Comparison of ENCODE assay signal across 8 mouse cellular contexts in genomic region chr11:103096979-103097894, GRCm38 (mm10). TPM values are rescaled to one million over a fixed set of nuclear protein-coding genes. Genes with fewer than 3 reads are reported as not detected.
DNase-seq lines count a peak whose midpoint lies in the region; ATAC-seq and TF ChIP-seq lines count a peak whose summit lies in the region.

No protein-coding gene starts in this region.

- peaks cover 75% of the 10 kb centered on the region for H3K79me2 ChIP-seq in C2C12 (ENCODE audit: control insufficient read depth, insufficient read depth)

- WGBS in hindbrain, embryonic 15.5 days = 35% methylated on average over 22 of the region's 22 CpGs
- 36% methylated on average over 22 of the region's 22 CpGs for WGBS in hindbrain, embryonic 16.5 days
- 19% methylated on average over 22 of the region's 22 CpGs for WGBS in kidney, postnatal 0 days

- H3K27ac ChIP-seq in hindbrain, embryonic 15.5 days (replicated peaks) = no peak overlapping the region
- no peak overlapping the region for H3K27ac ChIP-seq in hindbrain, embryonic 16.5 days (ENCODE audit: low read depth, low read length)
- peak overlapping the region; percentile 54; the same call in 1 of the 2 replicates for H3K27ac ChIP-seq in kidney, postnatal 0 days

- peak overlapping the region; percentile 5 for H3ac ChIP-seq in C2C12 (ENCODE audit: control insufficient read depth, insufficient read length, low read depth)

- 0 out of 2 replicates have a peak overlapping the region, but pooled peaks have one; percentile 13 for H3K4me2 ChIP-seq in hindbrain, embryonic 15.5 days
- H3K4me2 ChIP-seq in hindbrain, embryonic 16.5 days (ENCODE audit: low read length) = no peak overlapping the region
- 0 out of 2 replicates have a peak overlapping the region, but pooled peaks have one; percentile 17 for H3K4me2 ChIP-seq in kidney, postnatal 0 days (ENCODE audit: low read length)

- TF ChIP-seq POLR2A in brain, embryonic 14.5 days (IDR thresholded peaks at IDR 0.05; ENCODE audit: borderline replicate concordance, extremely low read depth, insufficient read depth, insufficient read length, poor library complexity, severe bottlenecking) = no peak

- TF ChIP-seq CTCF in C2C12 (IDR thresholded peaks at IDR 0.05; ENCODE audit: control insufficient read depth, insufficient read depth, insufficient read length) = no peak
- TF ChIP-seq CTCF in brain, embryonic 14.5 days (IDR thresholded peaks at IDR 0.05; ENCODE audit: borderline replicate concordance, extremely low read depth, insufficient read depth, insufficient read length) = no peak
- no peak for TF ChIP-seq CTCF in kidney, postnatal 0 days (IDR thresholded peaks at IDR 0.05; ENCODE audit: low read depth)

- H3K79me3 ChIP-seq in C2C12 (ENCODE audit: low read depth) = peaks cover 42% of the 10 kb centered on the region

- peaks cover 28% of the 10 kb centered on the region for H3K27me3 ChIP-seq in hindbrain, embryonic 15.5 days
- H3K27me3 ChIP-seq in hindbrain, embryonic 16.5 days (replicated peaks; ENCODE audit: control insufficient read depth, insufficient read depth, low read length) = peaks cover 9% of the 10 kb centered on the region; the same call in 1 of the 2 replicates
- no peaks in the 10 kb centered on the region for H3K27me3 ChIP-seq in C2C12 (ENCODE audit: control insufficient read depth, insufficient read depth, insufficient read length)
- no peaks in the 10 kb centered on the region for H3K27me3 ChIP-seq in kidney, postnatal 0 days (ENCODE audit: insufficient read depth, low read length)

- H3K4me1 ChIP-seq in hindbrain, embryonic 15.5 days (replicated peaks) = peaks cover 18% of the 10 kb centered on the region
- peaks cover 7% of the 10 kb centered on the region for H3K4me1 ChIP-seq in hindbrain, embryonic 16.5 days (ENCODE audit: control insufficient read depth, insufficient read depth, low read depth, low read length)
- H3K4me1 ChIP-seq in kidney, postnatal 0 days (replicated peaks; ENCODE audit: insufficient read depth, low read length) = peaks cover 24% of the 10 kb centered on the region; the same call in 1 of the 2 replicates

- no peak for ATAC-seq in hindbrain, embryonic 15.5 days (ENCODE audit: low FRiP score, low read depth)
- ATAC-seq in hindbrain, embryonic 16.5 days = no peak
- ATAC-seq in kidney, postnatal 0 days (replicated peaks; ENCODE audit: low FRiP score, low read depth) = no peak
- ATAC-seq in granulocyte monocyte progenitor cell, adult 5-6 weeks (replicated peaks; ENCODE audit: poor library complexity, severe bottlenecking) = no peak
- ATAC-seq in monocyte, adult 5-6 weeks (replicated peaks; ENCODE audit: insufficient number of reproducible peaks, low FRiP score, low TSS enrichment, poor library complexity, severe bottlenecking) = no peak

- no peak overlapping the region for H3K9ac ChIP-seq in hindbrain, embryonic 15.5 days
- no peak overlapping the region for H3K9ac ChIP-seq in hindbrain, embryonic 16.5 days (ENCODE audit: low read depth, low read length)
- no peak overlapping the region for H3K9ac ChIP-seq in kidney, postnatal 0 days (ENCODE audit: low read depth, low read length)

- no peaks in the 10 kb centered on the region for H3K36me3 ChIP-seq in hindbrain, embryonic 15.5 days
- no peaks in the 10 kb centered on the region for H3K36me3 ChIP-seq in hindbrain, embryonic 16.5 days (ENCODE audit: control insufficient read depth, insufficient read depth, low read length)
- H3K36me3 ChIP-seq in C2C12 (ENCODE audit: control insufficient read depth, insufficient read depth) = peaks cover 19% of the 10 kb centered on the region
- H3K36me3 ChIP-seq in kidney, postnatal 0 days (ENCODE audit: insufficient read depth, low read length) = no peaks in the 10 kb centered on the region

- peak; percentile 26 for DNase-seq in brain, embryonic 14.5 days (ENCODE audit: low read depth)
- DNase-seq in kidney, postnatal 0 days (ENCODE audit: low spot score) = peak; percentile 59
- no peak for DNase-seq in natural killer cell, adult 2 months (ENCODE audit: low spot score in 2 of 2)

- H3K4me3 ChIP-seq in hindbrain, embryonic 15.5 days = no peak overlapping the region
- no peak overlapping the region for H3K4me3 ChIP-seq in hindbrain, embryonic 16.5 days (ENCODE audit: low read length)
- H3K4me3 ChIP-seq in C2C12 (ENCODE audit: insufficient read depth, poor library complexity, severe bottlenecking) = no peak overlapping the region
- no peak overlapping the region for H3K4me3 ChIP-seq in kidney, postnatal 0 days (replicated peaks; ENCODE audit: low read depth, low read length)

- no peaks in the 10 kb centered on the region for H3K9me3 ChIP-seq in hindbrain, embryonic 15.5 days
- H3K9me3 ChIP-seq in hindbrain, embryonic 16.5 days (ENCODE audit: control insufficient read depth, low read length) = no peaks in the 10 kb centered on the region
- H3K9me3 ChIP-seq in kidney, postnatal 0 days (replicated peaks; ENCODE audit: low read length) = no peaks in the 10 kb centered on the region

TF ChIP-seq in C2C12, 6 proteins besides CTCF, POLR2A, EP300 and RAD21:
- TF ChIP-seq FOSL1 (IDR thresholded peaks at IDR 0.05; ENCODE audit: insufficient read depth, low read length, poor library complexity, severe bottlenecking) = no peak
- TF ChIP-seq MAX (IDR thresholded peaks at IDR 0.05) = no peak
- TF ChIP-seq MYOG (IDR thresholded peaks at IDR 0.05; ENCODE audit: control insufficient read depth, extremely low read depth, insufficient read length) = no peak
- TF ChIP-seq CEBPB (IDR thresholded peaks at IDR 0.05; ENCODE audit: low read depth) = no peak
- no peak for TF ChIP-seq MYOD1 (IDR thresholded peaks at IDR 0.05; ENCODE audit: control insufficient read depth, insufficient read length, low read depth)
- no peak for TF ChIP-seq USF1 (IDR thresholded peaks at IDR 0.05; ENCODE audit: low read depth)

RNA-seq across cellular contexts. Expression of gene Plcd3, which starts 4.2 kb away (rescaled TPM):
- 3.7 and 4.4 TPM in 2 replicates for polyA plus RNA-seq in hindbrain, embryonic 15.5 days (2015; fragmentation: Nextera tagmentation; extraction: Ambion mirVana)
- 4.7 and 4.9 TPM in 2 replicates for polyA plus RNA-seq in hindbrain, embryonic 16.5 days (2015; fragmentation: Nextera tagmentation; extraction: Ambion mirVana)
- polyA plus RNA-seq in C2C12 (2012; fragmentation: generic; extraction: Trizol) = 27.6 TPM
- polyA plus RNA-seq in brain, embryonic 14.5 days (2012; rRNA removed) = 3.6 TPM in 2 replicates
- 4.2 and 5.6 TPM in 2 replicates for polyA plus RNA-seq in kidney, postnatal 0 days (2015; fragmentation: Nextera tagmentation; extraction: Ambion mirVana)
- 0.41 TPM in 1 of 2 replicates, not detected in the other for total RNA-seq in granulocyte monocyte progenitor cell, adult 5-6 weeks (2014; fragmentation: Nextera tagmentation)
- 3.2 TPM in 1 of 2 replicates, not detected in the other for total RNA-seq in granulocyte monocyte progenitor cell, adult 5-6 weeks (2017)
- total RNA-seq in monocyte, adult 5-6 weeks (2017) = 0.97 TPM in 1 of 3 replicates, not detected in the others

RNA-seq across cellular contexts. Expression of gene Acbd4, which starts 4.2 kb away (rescaled TPM):
- 11.1 and 13.3 TPM in 2 replicates for polyA plus RNA-seq in hindbrain, embryonic 15.5 days (2015; fragmentation: Nextera tagmentation; extraction: Ambion mirVana)
- polyA plus RNA-seq in hindbrain, embryonic 16.5 days (2015; fragmentation: Nextera tagmentation; extraction: Ambion mirVana) = 14.2 and 16.4 TPM in 2 replicates
- polyA plus RNA-seq in C2C12 (2012; fragmentation: generic; extraction: Trizol) = 23.0 TPM
- 4.5 and 4.6 TPM in 2 replicates for polyA plus RNA-seq in brain, embryonic 14.5 days (2012; rRNA removed)
- polyA plus RNA-seq in kidney, postnatal 0 days (2015; fragmentation: Nextera tagmentation; extraction: Ambion mirVana) = 36.6 and 39.7 TPM in 2 replicates
- 4.8 and 9.6 TPM in 2 replicates for total RNA-seq in granulocyte monocyte progenitor cell, adult 5-6 weeks (2014; fragmentation: Nextera tagmentation)
- 5.8 and 10.7 TPM in 2 replicates for total RNA-seq in granulocyte monocyte progenitor cell, adult 5-6 weeks (2017)
- 21.8 to 32.6 TPM (median 28.3 TPM) in 3 replicates for total RNA-seq in monocyte, adult 5-6 weeks (2017)

RNA-seq across cellular contexts. Expression of gene Hexim1, which starts 18.8 kb away (rescaled TPM):
- 3.7 and 3.9 TPM in 2 replicates for polyA plus RNA-seq in hindbrain, embryonic 15.5 days (2015; fragmentation: Nextera tagmentation; extraction: Ambion mirVana)
- 4.1 and 4.7 TPM in 2 replicates for polyA plus RNA-seq in hindbrain, embryonic 16.5 days (2015; fragmentation: Nextera tagmentation; extraction: Ambion mirVana)
- 24.3 TPM for polyA plus RNA-seq in C2C12 (2012; fragmentation: generic; extraction: Trizol)
- polyA plus RNA-seq in brain, embryonic 14.5 days (2012; rRNA removed) = 14.4 and 18.9 TPM in 2 replicates
- polyA plus RNA-seq in kidney, postnatal 0 days (2015; fragmentation: Nextera tagmentation; extraction: Ambion mirVana) = 6.5 and 6.8 TPM in 2 replicates
- total RNA-seq in granulocyte monocyte progenitor cell, adult 5-6 weeks (2014; fragmentation: Nextera tagmentation) = 9.7 and 13.5 TPM in 2 replicates
- 28.7 and 31.0 TPM in 2 replicates for total RNA-seq in granulocyte monocyte progenitor cell, adult 5-6 weeks (2017)
- total RNA-seq in monocyte, adult 5-6 weeks (2017) = 90.9 to 99.4 TPM (median 96.2 TPM) in 3 replicates

RNA-seq across cellular contexts. Expression of gene Hexim2, which starts 35.0 kb away (rescaled TPM):
- polyA plus RNA-seq in hindbrain, embryonic 15.5 days (2015; fragmentation: Nextera tagmentation; extraction: Ambion mirVana) = 23.5 and 28.4 TPM in 2 replicates
- polyA plus RNA-seq in hindbrain, embryonic 16.5 days (2015; fragmentation: Nextera tagmentation; extraction: Ambion mirVana) = 27.7 and 30.2 TPM in 2 replicates
- 3.4 TPM for polyA plus RNA-seq in C2C12 (2012; fragmentation: generic; extraction: Trizol)
- polyA plus RNA-seq in brain, embryonic 14.5 days (2012; rRNA removed) = 12.5 and 18.7 TPM in 2 replicates
- polyA plus RNA-seq in kidney, postnatal 0 days (2015; fragmentation: Nextera tagmentation; extraction: Ambion mirVana) = 6.5 and 6.9 TPM in 2 replicates
- total RNA-seq in granulocyte monocyte progenitor cell, adult 5-6 weeks (2014; fragmentation: Nextera tagmentation) = 2.6 and 6.4 TPM in 2 replicates
- 1.3 and 3.4 TPM in 2 replicates for total RNA-seq in granulocyte monocyte progenitor cell, adult 5-6 weeks (2017)
- 0.87 to 2.5 TPM in 2 of 3 replicates, not detected in the other for total RNA-seq in monocyte, adult 5-6 weeks (2017)

Comparison
In these comparisons a context has a peak if more than half of its experiments do, and no peak if none do; other contexts are left out.
1. DNase-seq: peak in brain, embryonic 14.5 days (single experiment) and kidney, postnatal 0 days (single experiment); none in natural killer cell, adult 2 months (0 of 2).